Mouse (Mus musculus) megakaryocyte, embryonic 14.5 days (primary cell): ENCODE measurements around the gene Casq1. TPM values are rescaled to one million over a fixed set of nuclear protein-coding genes. Genes with fewer than 3 reads are reported as not detected.

Experiments used
- H3K27me3 ChIP-seq: replicated peaks from 2 replicates; pipeline ENCODE3; 2012; ENCODE audit warnings: inconsistent platforms
- H3K36me3 ChIP-seq: replicated peaks from 2 replicates; pipeline ENCODE3; 2012; ENCODE audit warnings: low read length, inconsistent platforms, mixed read lengths
- H3K4me1 ChIP-seq: 2 replicates; pipeline ENCODE4 v1.6.1; 2012; ENCODE audit warnings: inconsistent platforms
- H3K4me3 ChIP-seq: replicated peaks from 2 replicates; pipeline ENCODE3; 2012; ENCODE audit warnings: moderate library complexity, mild to moderate bottlenecking, inconsistent platforms
- H3K9me3 ChIP-seq: 2 replicates; pipeline ENCODE4 v1.6.1; 2012; ENCODE audit warnings: inconsistent platforms
- FLI1 ChIP-seq: IDR thresholded peaks from 2 replicates; pipeline ENCODE4 v1.6.1; 2012; ENCODE audit warnings: low read length, inconsistent platforms, mixed read lengths
- GATA1 ChIP-seq: IDR thresholded peaks from 3 replicates; pipeline ENCODE4 v1.6.1; 2012; ENCODE audit warnings: mixed read lengths, low read length, inconsistent platforms, borderline replicate concordance
- polyA plus RNA-seq: library from polyadenylated mRNA; stranded (reverse); fragments of >175 nt; gene quantifications from 2 replicates; pipeline ENCODE4 v1.2.3, GENCODE M21; 2012; ENCODE audit warnings: low replicate concordance; ENCODE audit not compliant: insufficient read depth

Gene Casq1
- polyA plus RNA-seq, 1 experiment: not detected

- H3K4me1 ChIP-seq: peaks cover 70% of the 10 kb centered on the region
- H3K9me3 ChIP-seq: no peaks in the 10 kb centered on the region
- TF ChIP-seq GATA1: no peak
- no peak for TF ChIP-seq FLI1
- H3K36me3 ChIP-seq: peaks cover 97% of the 10 kb centered on the region
- no peak overlapping the region for H3K4me3 ChIP-seq
- H3K27me3 ChIP-seq: no peaks in the 10 kb centered on the region
Observed at GRCm38 (mm10) chr1:172200161-172200560, 19.5 kb downstream of the Casq1 start.

GRCm38 (mm10) chr1:172198996-172199395 is 20.7 kb downstream of the Casq1 start:
- TF ChIP-seq FLI1 (no peak), GATA1 (no peak)
- H3K36me3 ChIP-seq: peaks cover 98% of the 10 kb centered on the region
- H3K4me3 ChIP-seq: no peak overlapping the region
- H3K27me3 ChIP-seq: no peaks in the 10 kb centered on the region
- no peaks in the 10 kb centered on the region for H3K9me3 ChIP-seq
- peaks cover 58% of the 10 kb centered on the region for H3K4me1 ChIP-seq

- Histone ChIP-seq H3K4me1 (peaks cover 52% of the 10 kb centered on the region), H3K9me3 (no peaks in the 10 kb centered on the region), H3K27me3 (no peaks in the 10 kb centered on the region), H3K4me3 (no peak overlapping the region), H3K36me3 (peaks cover 98% of the 10 kb centered on the region)
- TF ChIP-seq GATA1 (no peak), FLI1 (no peak)
Observed at GRCm38 (mm10) chr1:172198316-172198715, 21.4 kb downstream of the Casq1 start.

GRCm38 (mm10) chr1:172197851-172198250 is 21.8 kb downstream of the Casq1 start:
- Histone ChIP-seq H3K4me3 (no peak overlapping the region), H3K9me3 (no peaks in the 10 kb centered on the region), H3K4me1 (peaks cover 47% of the 10 kb centered on the region), H3K36me3 (peaks cover 94% of the 10 kb centered on the region), H3K27me3 (no peaks in the 10 kb centered on the region)
- TF ChIP-seq FLI1 (no peak), GATA1 (no peak)

GRCm38 (mm10) chr1:172197146-172197545 is 22.5 kb downstream of the Casq1 start:
- Histone ChIP-seq H3K4me3 (no peak overlapping the region), H3K4me1 (peaks cover 40% of the 10 kb centered on the region), H3K27me3 (no peaks in the 10 kb centered on the region), H3K36me3 (peaks cover 94% of the 10 kb centered on the region), H3K9me3 (no peaks in the 10 kb centered on the region)
- TF ChIP-seq FLI1 (no peak), GATA1 (no peak)

- Histone ChIP-seq H3K36me3 (peaks cover 94% of the 10 kb centered on the region), H3K4me1 (peaks cover 26% of the 10 kb centered on the region), H3K27me3 (no peaks in the 10 kb centered on the region), H3K4me3 (no peak overlapping the region), H3K9me3 (no peaks in the 10 kb centered on the region)
- no peak for TF ChIP-seq FLI1
- no peak for TF ChIP-seq GATA1
Observed at GRCm38 (mm10) chr1:172194435-172194834, 25.2 kb downstream of the Casq1 start.

GRCm38 (mm10) chr1:172192217-172192616 is 27.5 kb downstream of the Casq1 start:
- no peaks in the 10 kb centered on the region for H3K27me3 ChIP-seq
- no peaks in the 10 kb centered on the region for H3K9me3 ChIP-seq
- no peak for TF ChIP-seq FLI1
- TF ChIP-seq GATA1: no peak
- no peak overlapping the region for H3K4me3 ChIP-seq
- H3K4me1 ChIP-seq: peaks cover 23% of the 10 kb centered on the region
- peaks cover 95% of the 10 kb centered on the region for H3K36me3 ChIP-seq

- no peaks in the 10 kb centered on the region for H3K27me3 ChIP-seq
- no peaks in the 10 kb centered on the region for H3K9me3 ChIP-seq
- TF ChIP-seq FLI1 (no peak), GATA1 (no peak)
- H3K4me1 ChIP-seq: peaks cover 20% of the 10 kb centered on the region
- H3K36me3 ChIP-seq: peaks cover 95% of the 10 kb centered on the region
- no peak overlapping the region for H3K4me3 ChIP-seq
Observed at GRCm38 (mm10) chr1:172191578-172191977, 28.1 kb downstream of the Casq1 start.

- Histone ChIP-seq H3K9me3 (no peaks in the 10 kb centered on the region), H3K36me3 (peaks cover 94% of the 10 kb centered on the region), H3K27me3 (no peaks in the 10 kb centered on the region), H3K4me1 (peaks cover 8% of the 10 kb centered on the region), H3K4me3 (no peak overlapping the region)
- TF ChIP-seq GATA1 (no peak), FLI1 (no peak)
Observed at GRCm38 (mm10) chr1:172188891-172189290, 30.8 kb downstream of the Casq1 start.

- H3K27me3 ChIP-seq: no peaks in the 10 kb centered on the region
- peak overlapping the region; percentile 38 for H3K4me3 ChIP-seq
- peaks cover 91% of the 10 kb centered on the region for H3K36me3 ChIP-seq
- peaks cover 10% of the 10 kb centered on the region for H3K4me1 ChIP-seq
- no peaks in the 10 kb centered on the region for H3K9me3 ChIP-seq
- TF ChIP-seq GATA1 (no peak), FLI1 (no peak)
Observed at GRCm38 (mm10) chr1:172186401-172187289, 33.0 kb downstream of the Casq1 start.
